Mouse (Mus musculus) bone marrow macrophage, adult 2 months (primary cell): ENCODE results near the gene Adgrf5. TPM values are rescaled to one million over a fixed set of nuclear protein-coding genes. Genes with fewer than 3 reads are reported as not detected.

ENCODE experiments used
- H3K27ac ChIP-seq: 2 replicates; pipeline ENCODE4 v1.5.1; 2012; ENCODE audit warnings: low read depth, low read length; ENCODE audit not compliant: insufficient read depth
- H3K4me1 ChIP-seq: 2 replicates; pipeline ENCODE4 v1.6.1; 2012; ENCODE audit warnings: low read length; ENCODE audit not compliant: control insufficient read depth, insufficient read depth
- H3K4me3 ChIP-seq: 2 replicates; pipeline ENCODE4 v1.5.1; 2012; ENCODE audit warnings: mild to moderate bottlenecking, low read length, moderate library complexity; ENCODE audit not compliant: insufficient read depth
- CTCF ChIP-seq: IDR thresholded peaks from 2 replicates; pipeline ENCODE4 v1.5.1; 2012; ENCODE audit warnings: low read depth, mild to moderate bottlenecking, low read length, moderate library complexity
- POLR2A ChIP-seq: IDR thresholded peaks from 2 replicates; pipeline ENCODE4 v1.6.1; 2012; ENCODE audit warnings: mild to moderate bottlenecking, low read depth, low read length, borderline replicate concordance
- polyA plus RNA-seq: library from polyadenylated mRNA; stranded (reverse); fragments of >200 nt; gene quantifications from 2 replicates; pipeline ENCODE4 v1.2.4, GENCODE M21; 2012; ENCODE audit not compliant: missing spikeins, insufficient read depth, insufficient read length

Gene Adgrf5
- polyA plus RNA-seq, 1 experiment = 0.31 TPM

- TF ChIP-seq CTCF (no peak), POLR2A (no peak)
- H3K4me1 ChIP-seq = no peaks in the 10 kb centered on the region
- H3K4me3 ChIP-seq = no peak overlapping the region
- no peak overlapping the region for H3K27ac ChIP-seq
These were observed 16.3 kb downstream of the Adgrf5 start for GRCm38 (mm10) chr17:43376527-43376926.

GRCm38 (mm10) chr17:43378703-43379102 is 18.5 kb downstream of the Adgrf5 start:
- Histone ChIP-seq H3K27ac (no peak overlapping the region), H3K4me3 (no peak overlapping the region), H3K4me1 (no peaks in the 10 kb centered on the region)
- TF ChIP-seq POLR2A (no peak), CTCF (no peak)

- TF ChIP-seq POLR2A (no peak), CTCF (no peak)
- no peaks in the 10 kb centered on the region for H3K4me1 ChIP-seq
- H3K4me3 ChIP-seq = no peak overlapping the region
- H3K27ac ChIP-seq = no peak overlapping the region
These were observed 26.1 kb downstream of the Adgrf5 start for GRCm38 (mm10) chr17:43386331-43386730.

- TF ChIP-seq POLR2A (no peak), CTCF (no peak)
These were observed 26.9 kb downstream of the Adgrf5 start for GRCm38 (mm10) chr17:43387171-43387570.

GRCm38 (mm10) chr17:43389256-43389655 is 29.0 kb downstream of the Adgrf5 start:
- no peak for TF ChIP-seq POLR2A
- no peak for TF ChIP-seq CTCF

More at GRCm38 (mm10) chr17:43387171-43387570, 26.9 kb downstream of the Adgrf5 start:
- no peaks in the 10 kb centered on the region for H3K4me1 ChIP-seq
- no peak overlapping the region for H3K4me3 ChIP-seq
- no peak overlapping the region for H3K27ac ChIP-seq

GRCm38 (mm10) chr17:43392191-43392590 is 31.9 kb downstream of the Adgrf5 start:
- no peak overlapping the region for H3K4me3 ChIP-seq
- H3K4me1 ChIP-seq = no peaks in the 10 kb centered on the region
- TF ChIP-seq CTCF = no peak
- TF ChIP-seq POLR2A = no peak
- no peak overlapping the region for H3K27ac ChIP-seq

More at GRCm38 (mm10) chr17:43389256-43389655, 29.0 kb downstream of the Adgrf5 start:
- H3K4me1 ChIP-seq = no peaks in the 10 kb centered on the region
- no peak overlapping the region for H3K27ac ChIP-seq
- H3K4me3 ChIP-seq = no peak overlapping the region

GRCm38 (mm10) chr17:43393669-43394068 is 33.4 kb downstream of the Adgrf5 start:
- no peak overlapping the region for H3K27ac ChIP-seq
- no peaks in the 10 kb centered on the region for H3K4me1 ChIP-seq
- TF ChIP-seq POLR2A = no peak
- no peak overlapping the region for H3K4me3 ChIP-seq

- TF ChIP-seq CTCF (no peak), POLR2A (no peak)
- no peaks in the 10 kb centered on the region for H3K4me1 ChIP-seq
- H3K4me3 ChIP-seq = no peak overlapping the region
- H3K27ac ChIP-seq = no peak overlapping the region
These were observed 35.4 kb downstream of the Adgrf5 start for GRCm38 (mm10) chr17:43395400-43396258.

- no peak overlapping the region for H3K4me3 ChIP-seq
- no peak overlapping the region for H3K27ac ChIP-seq
- no peak for TF ChIP-seq POLR2A
- H3K4me1 ChIP-seq = no peaks in the 10 kb centered on the region
These were observed 38.4 kb downstream of the Adgrf5 start for GRCm38 (mm10) chr17:43398612-43399011.

- Histone ChIP-seq H3K27ac (no peak overlapping the region), H3K4me1 (no peaks in the 10 kb centered on the region), H3K4me3 (no peak overlapping the region)
- TF ChIP-seq POLR2A (no peak), CTCF (no peak)
These were observed 38.9 kb downstream of the Adgrf5 start for GRCm38 (mm10) chr17:43399151-43399550.

- Histone ChIP-seq H3K4me3 (no peak overlapping the region), H3K27ac (no peak overlapping the region), H3K4me1 (no peaks in the 10 kb centered on the region)
- TF ChIP-seq CTCF (no peak), POLR2A (no peak)
These were observed 40.2 kb downstream of the Adgrf5 start for GRCm38 (mm10) chr17:43400483-43400882.
